Mouse (Mus musculus) C2C12 (cell line): ENCODE results near the gene Scn4a. TPM values are rescaled to one million over a fixed set of nuclear protein-coding genes. Genes with fewer than 3 reads are reported as not detected.

Experiments
- H3K27me3 ChIP-seq: one replicate; pipeline ENCODE4 v1.6.1; 2011; ENCODE audit not compliant: control insufficient read depth, insufficient read depth, insufficient read length
- H3K36me3 ChIP-seq: one replicate; pipeline ENCODE4 v1.6.1; 2011; ENCODE audit not compliant: control insufficient read depth, insufficient read depth
- H3K4me3 ChIP-seq: one replicate; pipeline ENCODE4 v1.5.1; 2011; ENCODE audit warnings: mild to moderate bottlenecking, control low read depth; ENCODE audit not compliant: poor library complexity, insufficient read depth, severe bottlenecking
- H3K79me2 ChIP-seq: one replicate; pipeline ENCODE4 v1.6.1; 2011; ENCODE audit not compliant: control insufficient read depth, insufficient read depth
- H3K79me3 ChIP-seq: one replicate; pipeline ENCODE4 v1.6.1; 2011; ENCODE audit warnings: low read depth, control low read depth
- H3ac ChIP-seq: one replicate; pipeline ENCODE3; 2011; ENCODE audit warnings: low read depth; ENCODE audit not compliant: control insufficient read depth, insufficient read length
- CEBPB ChIP-seq: IDR thresholded peaks from one replicate; pipeline ENCODE4 v1.6.1; 2011; ENCODE audit warnings: low read depth, mild to moderate bottlenecking, control low read depth, moderate library complexity
- CTCF ChIP-seq: IDR thresholded peaks from one replicate; pipeline ENCODE4 v1.5.1; 2011; ENCODE audit not compliant: control insufficient read depth, insufficient read depth, insufficient read length
- FOSL1 ChIP-seq: IDR thresholded peaks from one replicate; pipeline ENCODE4 v1.8.0; 2011; ENCODE audit warnings: mild to moderate bottlenecking, low read length; ENCODE audit not compliant: poor library complexity, insufficient read depth, severe bottlenecking
- MAX ChIP-seq: IDR thresholded peaks from one replicate; pipeline ENCODE4 v1.6.1; 2011; ENCODE audit warnings: mild to moderate bottlenecking, control low read depth
- MYOD1 ChIP-seq: IDR thresholded peaks from one replicate; pipeline ENCODE4 v1.6.1; 2011; ENCODE audit warnings: low read depth; ENCODE audit not compliant: control insufficient read depth, insufficient read length
- MYOG ChIP-seq: IDR thresholded peaks from one replicate; pipeline ENCODE4 v1.6.1; 2011; ENCODE audit not compliant: control insufficient read depth, insufficient read length; ENCODE audit errors: extremely low read depth
- USF1 ChIP-seq: IDR thresholded peaks from one replicate; pipeline ENCODE4 v1.6.1; 2011; ENCODE audit warnings: low read depth, mild to moderate bottlenecking, control low read depth, moderate library complexity
- polyA plus RNA-seq: library from polyadenylated mRNA; unstranded; fragments of >200 nt; fragmentation: generic; extraction: Trizol; gene quantifications from one replicate; pipeline ENCODE4 v1.2.1, GENCODE M21; 2012; ENCODE audit warnings: missing spikeins

The Scn4a gene
- polyA plus RNA-seq, 1 experiment, result 0.02 TPM

DNA sequence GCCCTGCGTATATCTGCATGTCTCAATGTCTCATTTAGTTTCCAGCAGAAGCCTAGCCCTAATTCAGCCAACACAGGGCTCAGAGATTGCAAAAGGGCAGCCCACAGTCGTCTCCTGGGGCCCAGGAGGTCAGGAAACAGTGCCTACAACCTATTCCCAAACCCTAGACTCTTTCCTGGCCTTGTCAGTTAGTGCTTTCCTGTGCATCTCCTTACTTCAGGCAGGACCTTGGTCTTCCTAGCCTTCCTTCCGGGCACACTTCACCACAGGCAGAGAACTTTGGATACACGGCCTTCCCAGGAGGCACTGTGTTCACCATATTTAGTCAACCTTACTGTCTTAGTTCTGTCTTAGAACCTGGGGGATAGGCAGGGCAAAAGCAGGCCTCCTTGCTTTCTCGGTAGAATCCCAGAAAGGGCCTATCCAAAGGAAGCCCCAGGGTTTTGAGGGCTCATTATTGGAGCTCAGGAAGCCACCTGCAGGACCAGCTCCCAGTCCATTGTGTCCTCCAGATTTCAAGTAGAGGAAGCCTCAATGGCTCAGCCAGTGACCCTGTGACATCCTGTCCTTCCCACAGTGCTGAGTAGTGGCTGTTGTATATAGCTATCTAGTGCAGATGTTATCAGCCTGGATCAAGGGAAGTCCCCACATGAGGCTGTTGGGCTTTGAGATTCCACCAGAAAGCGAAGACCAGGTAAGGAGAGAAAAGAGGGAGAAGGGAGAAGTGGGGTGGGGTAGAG, 30.1 kb upstream of the Scn4a start:
- Histone ChIP-seq H3ac (no peak overlapping the region), H3K27me3 (peaks cover 18% of the 10 kb centered on the region), H3K79me2 (no peaks in the 10 kb centered on the region), H3K79me3 (no peaks in the 10 kb centered on the region), H3K36me3 (no peaks in the 10 kb centered on the region), H3K4me3 (no peak overlapping the region)
- TF ChIP-seq MYOD1 (no peak), CTCF (no peak), MAX (no peak), USF1 (no peak), CEBPB (no peak), MYOG (no peak), FOSL1 (no peak)

DNA sequence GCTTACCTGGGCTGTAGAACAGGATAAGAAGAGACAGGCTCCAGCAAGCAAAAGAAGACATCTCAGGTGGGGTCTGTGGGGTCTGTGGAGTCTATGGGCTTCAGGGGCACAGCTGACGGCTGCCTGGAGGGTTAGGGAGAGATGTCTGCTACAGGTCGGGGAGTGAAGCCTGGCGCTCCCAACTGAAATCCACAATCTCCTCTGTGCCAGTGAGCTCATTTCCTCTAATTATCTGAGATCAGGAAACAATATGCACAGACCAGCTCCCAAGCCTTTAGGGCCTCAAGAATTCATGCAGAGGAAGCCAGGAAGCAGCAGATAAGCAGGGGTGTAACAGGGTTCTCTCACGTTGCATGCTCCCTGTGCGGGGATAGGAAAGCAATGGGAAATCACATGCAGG, 29.3 kb upstream of the Scn4a start:
- Histone ChIP-seq H3K79me3 (no peaks in the 10 kb centered on the region), H3K36me3 (no peaks in the 10 kb centered on the region), H3K4me3 (no peak overlapping the region), H3ac (no peak overlapping the region), H3K27me3 (peaks cover 26% of the 10 kb centered on the region), H3K79me2 (no peaks in the 10 kb centered on the region)
- TF ChIP-seq CTCF (no peak), MYOG (no peak), USF1 (no peak), CEBPB (no peak), MYOD1 (no peak), FOSL1 (no peak), MAX (no peak)

DNA sequence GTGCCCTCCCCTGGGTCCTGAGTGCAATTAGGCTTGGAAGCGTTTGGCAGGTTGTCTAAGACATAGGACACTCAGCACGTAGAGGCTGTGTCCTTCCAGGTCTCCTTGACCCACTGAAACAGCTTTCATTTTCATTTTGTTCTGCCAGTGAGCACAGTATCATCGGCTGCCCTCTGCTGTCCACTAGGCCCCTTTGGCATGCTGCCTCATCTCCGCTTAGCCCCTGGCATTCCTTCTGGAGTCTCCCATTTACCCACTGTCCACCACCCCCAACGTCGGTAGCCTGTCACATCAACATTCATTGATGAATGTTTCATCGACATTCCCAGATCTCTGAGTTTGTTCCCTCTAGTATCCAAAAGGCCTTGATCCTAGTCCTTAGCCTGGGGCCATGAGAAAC, 28.8 kb upstream of the Scn4a start:
- Histone ChIP-seq H3K79me3 (no peaks in the 10 kb centered on the region), H3K36me3 (no peaks in the 10 kb centered on the region), H3ac (no peak overlapping the region), H3K4me3 (no peak overlapping the region), H3K27me3 (peaks cover 31% of the 10 kb centered on the region), H3K79me2 (no peaks in the 10 kb centered on the region)
- no peak for TF ChIP-seq MYOG
- no peak for TF ChIP-seq CTCF
- TF ChIP-seq USF1, result no peak
- TF ChIP-seq MYOD1, result no peak
- TF ChIP-seq MAX, result no peak
- no peak for TF ChIP-seq CEBPB
- TF ChIP-seq FOSL1, result no peak

DNA sequence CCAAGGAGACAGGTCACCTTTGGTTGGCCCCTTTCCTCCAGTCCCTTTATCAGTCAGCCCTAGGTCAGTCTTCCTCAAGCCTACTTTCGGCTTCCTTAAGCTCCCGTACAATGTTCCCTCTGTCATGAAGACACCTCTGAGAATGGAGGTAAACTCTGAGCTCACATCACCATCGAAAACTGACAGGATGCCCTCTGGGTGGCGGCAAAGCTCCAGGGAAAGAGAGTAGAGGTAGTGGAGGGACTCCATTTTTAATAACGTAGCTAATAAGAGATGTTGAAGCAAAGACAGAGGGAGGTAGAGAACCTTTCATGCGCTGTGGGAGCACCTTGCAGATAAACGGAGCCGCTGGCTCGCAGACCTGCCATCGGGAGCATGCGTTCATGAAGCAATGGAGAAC, 27.9 kb upstream of the Scn4a start:
- no peak for TF ChIP-seq MAX
- Histone ChIP-seq H3K79me2 (no peaks in the 10 kb centered on the region), H3K36me3 (no peaks in the 10 kb centered on the region), H3ac (no peak overlapping the region), H3K27me3 (peaks cover 40% of the 10 kb centered on the region), H3K4me3 (no peak overlapping the region), H3K79me3 (no peaks in the 10 kb centered on the region)

DNA sequence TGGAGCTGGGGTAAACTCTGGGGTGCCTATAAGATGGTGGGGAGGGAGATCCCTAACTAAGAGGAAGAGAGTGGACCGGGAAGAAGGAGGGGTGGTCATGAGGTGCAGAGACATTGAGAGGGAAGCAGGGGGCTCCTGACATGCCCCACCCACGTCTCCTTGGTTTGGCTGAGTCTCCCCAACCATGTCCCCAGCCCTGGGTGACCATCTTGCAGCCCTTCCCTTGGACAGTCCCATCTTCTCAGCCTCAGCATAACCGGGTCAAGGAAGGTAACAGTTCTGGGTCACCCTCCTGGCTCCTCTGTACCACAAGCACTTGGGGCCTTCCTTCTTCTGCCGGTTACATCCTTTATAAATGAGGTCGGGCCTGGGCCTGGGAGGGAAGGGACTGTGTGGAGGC, 21.9 kb upstream of the Scn4a start:
- Histone ChIP-seq H3K27me3 (peaks cover 62% of the 10 kb centered on the region), H3K36me3 (no peaks in the 10 kb centered on the region), H3K79me2 (no peaks in the 10 kb centered on the region), H3K4me3 (no peak overlapping the region), H3K79me3 (no peaks in the 10 kb centered on the region), H3ac (no peak overlapping the region)
- TF ChIP-seq FOSL1 (no peak), CTCF (no peak), CEBPB (no peak), MYOG (no peak), MAX (no peak), MYOD1 (no peak), USF1 (no peak)

DNA sequence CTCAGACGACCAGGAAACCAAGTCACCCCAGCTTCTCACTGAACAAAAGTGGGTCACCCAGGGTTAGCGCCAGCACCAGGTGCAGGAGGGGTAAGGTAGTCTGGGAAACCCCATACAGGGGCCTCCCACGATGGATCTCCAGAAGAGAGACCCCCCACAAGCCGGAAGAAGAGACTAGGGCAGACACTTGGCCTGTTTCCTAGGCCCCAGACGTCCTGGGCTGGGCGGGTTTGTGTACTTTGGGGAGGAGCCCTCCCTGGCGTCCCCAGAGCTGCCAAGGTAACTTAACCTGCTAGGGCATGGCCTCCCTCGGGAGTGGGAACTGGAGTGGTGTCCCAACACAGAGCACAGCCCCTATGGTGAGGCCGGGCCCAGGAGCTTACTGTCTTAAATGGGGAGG, 21.5 kb upstream of the Scn4a start:
- no peaks in the 10 kb centered on the region for H3K79me3 ChIP-seq
- H3ac ChIP-seq, result no peak overlapping the region
- H3K27me3 ChIP-seq, result peaks cover 58% of the 10 kb centered on the region
- no peak for TF ChIP-seq USF1
- TF ChIP-seq CTCF, result no peak
- no peak for TF ChIP-seq MAX
- no peak for TF ChIP-seq CEBPB
- no peak for TF ChIP-seq MYOD1
- TF ChIP-seq MYOG, result no peak
- TF ChIP-seq FOSL1, result no peak
- no peaks in the 10 kb centered on the region for H3K79me2 ChIP-seq
- no peak overlapping the region for H3K4me3 ChIP-seq
- H3K36me3 ChIP-seq, result no peaks in the 10 kb centered on the region
